Mouse (Mus musculus) MEL (cell line): ENCODE measurements around the gene Calcr. TPM values are rescaled to one million over a fixed set of nuclear protein-coding genes. Genes with fewer than 3 reads are reported as not detected.

Source experiments
- DNase-seq: peaks from one replicate; pipeline ENCODE4 v3.0.0; 2011; ENCODE audit warnings: low read depth, low spot score
- H3K27ac ChIP-seq: 2 replicates; pipeline ENCODE4 v1.5.1; 2012; ENCODE audit warnings: low read depth, mild to moderate bottlenecking, control low read depth, low read length, moderate library complexity; ENCODE audit not compliant: control insufficient read depth
- H3K27me3 ChIP-seq, 2 experiments: fragments of 150-350 bp in 1 of 2; sonication (generic) in 1 of 2; 2 replicates each; pipeline ENCODE4 v1.6.1; 2012; ENCODE audit warnings: low read length in 2 of 2, mild to moderate bottlenecking in 2 of 2, improper control_type of control experiment in 1 of 2, moderate library complexity in 1 of 2; ENCODE audit not compliant: insufficient read depth in 2 of 2, control insufficient read depth in 1 of 2
- H3K36me3 ChIP-seq, 2 experiments: 2 replicates each; pipeline ENCODE4 v1.6.1; 2012 to 2014; ENCODE audit warnings: low read length in 2 of 2, improper control_type of control experiment in 1 of 2, inconsistent platforms in 1 of 2, mild to moderate bottlenecking in 1 of 2; ENCODE audit not compliant: insufficient read depth in 2 of 2, control insufficient read depth in 1 of 2
- H3K4me1 ChIP-seq, 2 experiments: fragments of 150-350 bp in 1 of 2; sonication (generic) in 1 of 2; 2 replicates each; pipeline ENCODE4 v1.6.1; 2012; ENCODE audit warnings: low read length in 2 of 2, improper control_type of control experiment in 1 of 2, mild to moderate bottlenecking in 1 of 2; ENCODE audit not compliant: insufficient read depth in 2 of 2, control insufficient read depth in 1 of 2
- H3K4me3 ChIP-seq, 2 experiments: fragments of 150-350 bp in 1 of 2; sonication (generic) in 1 of 2; 2 replicates each; pipeline ENCODE4 v1.5.1; 2012; ENCODE audit warnings: low read depth in 2 of 2, low read length in 2 of 2, mild to moderate bottlenecking in 2 of 2, moderate library complexity in 2 of 2, control low read depth in 1 of 2, improper control_type of control experiment in 1 of 2; ENCODE audit not compliant: control insufficient read depth in 1 of 2, insufficient read depth in 1 of 2
- H3K79me2 ChIP-seq: 2 replicates; pipeline ENCODE4 v1.6.1; 2012; ENCODE audit warnings: mild to moderate bottlenecking, low read length, moderate library complexity; ENCODE audit not compliant: control insufficient read depth, poor library complexity, insufficient read depth
- H3K9ac ChIP-seq: 2 replicates; pipeline ENCODE4 v1.6.1; 2012; ENCODE audit warnings: low read depth, mild to moderate bottlenecking, control low read depth, low read length, moderate library complexity; ENCODE audit not compliant: control insufficient read depth, poor library complexity, severe bottlenecking
- H3K9me3 ChIP-seq: fragments of 150-350 bp; sonication (generic); replicated peaks from 2 replicates; pipeline ENCODE4 v1.6.1; 2012; ENCODE audit warnings: mild to moderate bottlenecking, low read length, improper control_type of control experiment, moderate library complexity; ENCODE audit not compliant: insufficient read depth
- BHLHE40 ChIP-seq: IDR thresholded peaks from 2 replicates; pipeline ENCODE4 v1.6.1; 2012; ENCODE audit warnings: low read depth, mild to moderate bottlenecking, inconsistent platforms, low read length, improper control_type of control experiment, borderline replicate concordance
- CHD1 ChIP-seq: IDR thresholded peaks from 2 replicates; pipeline ENCODE4 v1.6.1; 2012; ENCODE audit warnings: low read depth, mild to moderate bottlenecking, inconsistent platforms, low read length, improper control_type of control experiment
- CTCF ChIP-seq, 3 experiments: IDR thresholded peaks in 2 of 3; conservative IDR thresholded peaks in 1 of 3; 2 replicates each; pipeline ENCODE4 v1.5.1; 2011 to 2012; ENCODE audit warnings: low read length in 3 of 3, low read depth in 2 of 3, mild to moderate bottlenecking in 2 of 3, improper control_type of control experiment in 1 of 3, inconsistent platforms in 1 of 3, mixed read lengths in 1 of 3, moderate library complexity in 1 of 3; ENCODE audit not compliant: control insufficient read depth in 1 of 3, insufficient read depth in 1 of 3, poor library complexity in 1 of 3, severe bottlenecking in 1 of 3
- E2F4 ChIP-seq: IDR thresholded peaks from 2 replicates; pipeline ENCODE4 v1.6.1; 2011; ENCODE audit warnings: low read depth, low read length, improper control_type of control experiment, borderline replicate concordance
- EP300 ChIP-seq, 2 experiments: IDR thresholded peaks; 2 replicates each; pipeline ENCODE4 v1.6.1; 2011; ENCODE audit warnings: improper control_type of control experiment in 2 of 2, low read length in 2 of 2, low read depth in 1 of 2, mild to moderate bottlenecking in 1 of 2
- ETS1 ChIP-seq: IDR thresholded peaks from 2 replicates; pipeline ENCODE4 v1.6.1; 2012; ENCODE audit warnings: low read depth, mild to moderate bottlenecking, inconsistent platforms, low read length, improper control_type of control experiment, moderate library complexity
- HCFC1 ChIP-seq: IDR thresholded peaks from 2 replicates; pipeline ENCODE4 v1.6.1; 2012; ENCODE audit warnings: low read depth, mild to moderate bottlenecking, inconsistent platforms, low read length, improper control_type of control experiment, moderate library complexity
- MAFK ChIP-seq: IDR thresholded peaks from 2 replicates; pipeline ENCODE4 v1.6.1; 2011; ENCODE audit warnings: low read depth, mild to moderate bottlenecking, low read length, improper control_type of control experiment, borderline replicate concordance
- MAX ChIP-seq: IDR thresholded peaks from 2 replicates; pipeline ENCODE4 v1.6.1; 2011; ENCODE audit warnings: low read length, improper control_type of control experiment
- MAZ ChIP-seq: IDR thresholded peaks from 2 replicates; pipeline ENCODE4 v1.6.1; 2012; ENCODE audit warnings: low read depth, mild to moderate bottlenecking, inconsistent platforms, low read length, improper control_type of control experiment
- MEF2A ChIP-seq: IDR thresholded peaks from 2 replicates; pipeline ENCODE4 v1.6.1; 2014; ENCODE audit warnings: low read depth, mild to moderate bottlenecking, inconsistent platforms, low read length, improper control_type of control experiment; ENCODE audit not compliant: poor library complexity, insufficient replicate concordance, severe bottlenecking; ENCODE audit errors: extremely low read depth
- MXI1 ChIP-seq: IDR thresholded peaks from 2 replicates; pipeline ENCODE4 v1.6.1; 2011; ENCODE audit warnings: mild to moderate bottlenecking, low read depth, low read length, improper control_type of control experiment
- MYB ChIP-seq: IDR thresholded peaks from 2 replicates; pipeline ENCODE4 v1.6.1; 2011; ENCODE audit warnings: mild to moderate bottlenecking, low read depth, low read length, improper control_type of control experiment
- MYC ChIP-seq: IDR thresholded peaks from 2 replicates; pipeline ENCODE4 v1.6.1; 2011; ENCODE audit warnings: low read depth, mild to moderate bottlenecking, low read length, improper control_type of control experiment, moderate library complexity
- NELFE ChIP-seq: IDR thresholded peaks from 2 replicates; pipeline ENCODE4 v1.6.1; 2011; ENCODE audit warnings: low read depth, low read length, improper control_type of control experiment
- NRF1 ChIP-seq: IDR thresholded peaks from 2 replicates; pipeline ENCODE4 v1.6.1; 2014; ENCODE audit warnings: low read depth, mild to moderate bottlenecking, inconsistent platforms, low read length, improper control_type of control experiment, moderate library complexity; ENCODE audit not compliant: poor library complexity, insufficient read depth, severe bottlenecking
- POLR2AphosphoS5 ChIP-seq: IDR thresholded peaks from 2 replicates; pipeline ENCODE4 v1.6.1; 2012; ENCODE audit warnings: low read depth, borderline replicate concordance, mild to moderate bottlenecking, inconsistent platforms, low read length, moderate library complexity, mixed read lengths
- RCOR1 ChIP-seq: IDR thresholded peaks from 2 replicates; pipeline ENCODE4 v1.6.1; 2012; ENCODE audit warnings: low read depth, mild to moderate bottlenecking, inconsistent platforms, low read length, improper control_type of control experiment
- UBTF ChIP-seq: IDR thresholded peaks from 2 replicates; pipeline ENCODE4 v1.6.1; 2012; ENCODE audit warnings: low read depth, mild to moderate bottlenecking, inconsistent platforms, low read length, improper control_type of control experiment, moderate library complexity, borderline replicate concordance; ENCODE audit not compliant: insufficient read depth
- ZKSCAN1 ChIP-seq: IDR thresholded peaks from 2 replicates; pipeline ENCODE4 v1.6.1; 2012; ENCODE audit warnings: low read depth, mild to moderate bottlenecking, inconsistent platforms, low read length, improper control_type of control experiment, moderate library complexity
- ZMIZ1 ChIP-seq: IDR thresholded peaks from 2 replicates; pipeline ENCODE4 v1.6.1; 2012; ENCODE audit warnings: low read depth, mild to moderate bottlenecking, inconsistent platforms, low read length, improper control_type of control experiment, moderate library complexity
- ZNF384 ChIP-seq: IDR thresholded peaks from 2 replicates; pipeline ENCODE4 v1.6.1; 2012; ENCODE audit warnings: low read depth, mild to moderate bottlenecking, inconsistent platforms, low read length, improper control_type of control experiment
- polyA plus RNA-seq, 2 experiments: library from polyadenylated mRNA; stranded (reverse) in 1 of 2; unstranded in 1 of 2; fragments of >175 nt in 1 of 2; fragments of >200 nt in 1 of 2; gene quantifications; 2 replicates each; pipeline versions ENCODE4 v1.2.1 to v1.2.4; 2012; ENCODE audit warnings: low replicate concordance in 2 of 2, low read depth in 1 of 2; ENCODE audit not compliant: insufficient read length in 2 of 2, insufficient read depth in 1 of 2, missing spikeins in 1 of 2
- total RNA-seq: library from RNA; depleted of rRNA; stranded (reverse); fragments of 300-350 nt; gene quantifications from 2 replicates; pipeline ENCODE4 v1.2.3, GENCODE M21; 2012; rRNA removed

Calcr gene
- total RNA-seq (not detected in 2 replicates), polyA plus RNA-seq (not detected)

- H3K4me3 ChIP-seq = no peak within 1 kb of the TSS
Measured at GRCm38 (mm10) chr6:3764230-3764764, at the start of gene Calcr. Calcr (minus strand) TSS chr6:3764714.

GRCm38 (mm10) chr6:3767485-3767884, 3.0 kb upstream of the Calcr start:
- H3K36me3 ChIP-seq = no peaks in the 10 kb centered on the region
- H3K27me3 ChIP-seq = no peaks in the 10 kb centered on the region
- no peaks in the 10 kb centered on the region for H3K4me1 ChIP-seq
- H3K9me3 ChIP-seq = no peaks in the 10 kb centered on the region
- no peak overlapping the region for H3K9ac ChIP-seq
- no peak overlapping the region for H3K27ac ChIP-seq
- H3K4me3 ChIP-seq = no peak overlapping the region
- no peak for DNase-seq
- no peak for TF ChIP-seq ETS1
- TF ChIP-seq ZMIZ1 = no peak
- TF ChIP-seq ZKSCAN1 = no peak
- no peak for TF ChIP-seq HCFC1
- TF ChIP-seq, all 39 proteins: peak for 0
- H3K79me2 ChIP-seq = no peaks in the 10 kb centered on the region

More at GRCm38 (mm10) chr6:3764230-3764764, at the start of gene Calcr:
- Histone ChIP-seq H3K79me2 (no peaks in the 10 kb centered on the region), H3K27ac (no peak within 1 kb of the TSS), H3K9ac (no peak within 1 kb of the TSS), H3K4me1 (no peaks in the 10 kb centered on the region), H3K9me3 (no peaks in the 10 kb centered on the region), H3K36me3 (no peaks in the 10 kb centered on the region), H3K27me3 (no peaks in the 10 kb centered on the region)
- no peak for DNase-seq
- TF ChIP-seq MAZ (no peak), BHLHE40 (no peak), POLR2AphosphoS5 (no peak), NRF1 (no peak), MEF2A (no peak), E2F4 (no peak), MYB (no peak), EP300 (IDR thresholded peaks at IDR 0.05; ENCODE audit: low read depth in 1 of 2, low read length in 2 of 2) (no peak), RCOR1 (no peak), MAFK (no peak), MXI1 (no peak), NELFE (no peak), ETS1 (no peak), MYC (no peak), CTCF (IDR thresholded peaks at IDR 0.05 in 2 of 3, conservative IDR thresholded peaks at IDR 0.05 in 1 of 3; ENCODE audit: control insufficient read depth in 1 of 3, insufficient read depth in 1 of 3, low read depth in 2 of 3, low read length in 3 of 3, poor library complexity in 1 of 3, severe bottlenecking in 1 of 3) (no peak), CHD1 (no peak), MAX (no peak), ZNF384 (no peak), UBTF (no peak)
